Mouse (Mus musculus) lung, postnatal 0 days (tissue): ENCODE results near the gene Pim1.

Experiments
- CTCF ChIP-seq: IDR thresholded peaks from 2 replicates; pipeline ENCODE4 v1.5.1; 2016; ENCODE audit warnings: antibody characterized with exemption, mild to moderate bottlenecking
- EP300 ChIP-seq: IDR thresholded peaks from 2 replicates; pipeline ENCODE4 v1.6.1; 2016; ENCODE audit warnings: antibody characterized with exemption, mild to moderate bottlenecking, control low read depth

DNA sequence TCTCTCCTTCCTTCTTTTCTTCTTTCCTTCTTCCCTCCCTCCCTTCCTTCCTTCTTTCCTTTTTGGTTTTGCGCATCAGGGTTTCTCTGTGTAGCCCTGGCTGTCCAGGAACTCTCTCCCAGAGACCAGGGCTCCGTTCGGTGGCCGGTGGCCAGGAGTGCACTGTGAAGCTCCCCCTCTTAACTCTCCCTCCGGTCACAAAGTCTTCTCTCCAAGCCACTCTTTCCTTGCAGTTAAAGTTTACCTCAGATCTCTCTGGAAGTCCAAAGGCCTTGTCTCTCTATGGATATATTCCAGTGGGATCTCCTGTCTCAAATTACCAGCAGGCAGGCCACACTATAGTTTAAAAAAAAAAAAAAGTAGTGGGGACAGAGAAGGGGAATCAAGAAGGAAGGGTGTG lies 54.7 kb downstream of the Pim1 start:
- TF ChIP-seq EP300 (no peak), CTCF (no peak)
